Mouse (Mus musculus): Measurements from ENCODE around the gene Gm10799. TPM values are rescaled to one million over a fixed set of nuclear protein-coding genes. Genes with fewer than 3 reads are reported as not detected.
A peak's percentile ranks its signal among the peaks of the same experiment; 100 is the strongest.

The Gm10799 gene
- polyA plus RNA-seq, 1 experiment = not detected

DNA sequence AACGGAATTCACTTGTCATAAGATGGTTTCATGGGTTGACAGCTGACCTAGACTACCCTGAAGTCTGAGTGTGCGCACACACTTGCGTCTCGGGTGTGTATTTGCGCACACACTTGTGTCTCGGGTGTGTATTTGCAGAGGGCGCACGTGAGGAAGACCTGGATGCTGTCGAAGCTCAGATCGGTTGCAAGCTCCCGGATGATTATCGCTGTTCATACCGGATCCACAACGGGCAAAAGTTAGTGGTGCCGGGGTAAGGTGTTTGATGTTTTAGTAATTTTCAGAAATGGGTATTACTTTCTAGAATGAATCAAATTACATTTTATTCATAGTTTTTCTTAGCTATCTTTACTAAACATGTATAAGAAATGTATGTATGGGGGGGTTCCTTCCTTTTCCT lies 25.6 kb downstream of the Gm10799 start:
- H3K9me3 ChIP-seq = no peaks in the 10 kb centered on the region
- H3K4me1 ChIP-seq = peaks cover 24% of the 10 kb centered on the region
- TF ChIP-seq FLI1 (IDR thresholded peaks at IDR 0.05; ENCODE audit: low read length) (no peak), GATA1 (IDR thresholded peaks at IDR 0.05; ENCODE audit: borderline replicate concordance, low read length) (no peak)
- H3K36me3 ChIP-seq (replicated peaks; ENCODE audit: low read length) = peaks cover 87% of the 10 kb centered on the region
- H3K4me3 ChIP-seq (replicated peaks) = no peak overlapping the region
- H3K27me3 ChIP-seq (replicated peaks) = no peaks in the 10 kb centered on the region

DNA sequence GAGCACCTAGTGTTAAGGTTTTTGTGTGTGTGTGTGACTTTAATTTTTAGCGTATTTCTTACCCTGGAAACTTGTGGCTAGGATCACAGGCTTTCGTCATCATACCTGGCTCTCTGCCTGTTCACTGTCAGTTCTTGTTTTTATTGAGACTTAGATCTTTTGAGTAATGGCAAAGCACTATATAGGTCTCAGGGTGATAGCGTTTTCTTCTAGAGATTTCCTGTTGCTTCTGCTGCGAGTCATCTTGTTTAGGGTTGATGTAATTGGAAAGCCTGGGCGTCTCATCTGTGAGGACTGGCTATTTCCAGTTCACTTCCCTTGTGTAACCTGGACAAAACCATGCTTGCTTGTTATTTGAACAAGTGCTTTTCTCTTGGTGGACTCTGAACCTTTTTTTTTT lies 26.7 kb downstream of the Gm10799 start:
- Histone ChIP-seq H3K36me3 (replicated peaks; ENCODE audit: low read length) (peaks cover 94% of the 10 kb centered on the region), H3K27me3 (replicated peaks) (no peaks in the 10 kb centered on the region), H3K4me1 (peaks cover 24% of the 10 kb centered on the region), H3K4me3 (replicated peaks) (no peak overlapping the region), H3K9me3 (no peaks in the 10 kb centered on the region)
- TF ChIP-seq FLI1 (IDR thresholded peaks at IDR 0.05; ENCODE audit: low read length) (no peak), GATA1 (IDR thresholded peaks at IDR 0.05; ENCODE audit: borderline replicate concordance, low read length) (no peak)

- no peak overlapping the region for H3K4me3 ChIP-seq (replicated peaks)
- H3K4me1 ChIP-seq = peaks cover 28% of the 10 kb centered on the region
- H3K27me3 ChIP-seq (replicated peaks) = no peaks in the 10 kb centered on the region
- H3K36me3 ChIP-seq (replicated peaks; ENCODE audit: low read length) = peaks cover 96% of the 10 kb centered on the region
- no peaks in the 10 kb centered on the region for H3K9me3 ChIP-seq
- no peak for TF ChIP-seq GATA1 (IDR thresholded peaks at IDR 0.05; ENCODE audit: borderline replicate concordance, low read length)
- no peak for TF ChIP-seq FLI1 (IDR thresholded peaks at IDR 0.05; ENCODE audit: low read length)
Measured at GRCm38 (mm10) chr2:104038236-104038635, 30.1 kb downstream of the Gm10799 start.

- Histone ChIP-seq H3K4me1 (peaks cover 20% of the 10 kb centered on the region), H3K36me3 (replicated peaks; ENCODE audit: low read length) (peaks cover 95% of the 10 kb centered on the region), H3K4me3 (replicated peaks) (no peak overlapping the region), H3K9me3 (no peaks in the 10 kb centered on the region), H3K27me3 (replicated peaks) (no peaks in the 10 kb centered on the region)
- TF ChIP-seq GATA1 (IDR thresholded peaks at IDR 0.05; ENCODE audit: borderline replicate concordance, low read length) = no peak
- TF ChIP-seq FLI1 (IDR thresholded peaks at IDR 0.05; ENCODE audit: low read length) = no peak
Measured at GRCm38 (mm10) chr2:104036316-104036715, 32.0 kb downstream of the Gm10799 start.

DNA sequence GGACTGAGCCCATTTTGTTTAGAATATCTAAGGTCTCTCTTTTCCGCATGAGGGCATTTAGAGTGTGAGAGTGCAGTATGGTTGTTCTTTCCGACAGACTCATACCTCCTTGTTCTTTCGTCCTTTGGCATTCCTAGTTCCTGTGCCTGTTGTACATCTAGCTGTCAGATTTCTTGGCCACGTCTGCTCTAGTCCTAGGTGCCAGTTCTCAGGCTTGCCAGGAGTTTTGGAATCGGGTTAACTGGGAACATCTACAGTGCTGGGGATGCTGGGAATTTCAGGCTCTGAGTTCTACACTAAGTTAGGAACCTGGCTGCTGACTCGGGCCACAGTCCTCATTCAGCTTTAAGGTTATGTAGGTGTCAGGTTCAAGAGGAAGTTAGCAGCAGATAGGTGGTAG lies 32.8 kb downstream of the Gm10799 start:
- H3K4me1 ChIP-seq = peaks cover 19% of the 10 kb centered on the region
- no peaks in the 10 kb centered on the region for H3K27me3 ChIP-seq (replicated peaks)
- H3K36me3 ChIP-seq (replicated peaks; ENCODE audit: low read length) = peaks cover 93% of the 10 kb centered on the region
- no peaks in the 10 kb centered on the region for H3K9me3 ChIP-seq
- no peak overlapping the region for H3K4me3 ChIP-seq (replicated peaks)
- TF ChIP-seq FLI1 (IDR thresholded peaks at IDR 0.05; ENCODE audit: low read length) (no peak), GATA1 (IDR thresholded peaks at IDR 0.05; ENCODE audit: borderline replicate concordance, low read length) (no peak)

- Histone ChIP-seq H3K4me1 (peaks cover 22% of the 10 kb centered on the region), H3K4me3 (replicated peaks) (no peak overlapping the region), H3K27me3 (replicated peaks) (no peaks in the 10 kb centered on the region), H3K36me3 (replicated peaks; ENCODE audit: low read length) (peaks cover 92% of the 10 kb centered on the region), H3K9me3 (no peaks in the 10 kb centered on the region)
- TF ChIP-seq FLI1 (IDR thresholded peaks at IDR 0.05; ENCODE audit: low read length) = no peak
- TF ChIP-seq GATA1 (IDR thresholded peaks at IDR 0.05; ENCODE audit: borderline replicate concordance, low read length) = no peak
Measured at GRCm38 (mm10) chr2:104034832-104035472, 33.4 kb downstream of the Gm10799 start.

GRCm38 (mm10) chr2:104032056-104032455 lies 36.3 kb downstream of the Gm10799 start:
- no peaks in the 10 kb centered on the region for H3K27me3 ChIP-seq (replicated peaks)
- H3K4me3 ChIP-seq (replicated peaks) = no peak overlapping the region
- TF ChIP-seq GATA1 (IDR thresholded peaks at IDR 0.05; ENCODE audit: borderline replicate concordance, low read length) (no peak), FLI1 (IDR thresholded peaks at IDR 0.05; ENCODE audit: low read length) (no peak)
- peaks cover 63% of the 10 kb centered on the region for H3K36me3 ChIP-seq (replicated peaks; ENCODE audit: low read length)
- peaks cover 39% of the 10 kb centered on the region for H3K4me1 ChIP-seq
- no peaks in the 10 kb centered on the region for H3K9me3 ChIP-seq

- H3K4me3 ChIP-seq (replicated peaks) = no peak overlapping the region
- no peaks in the 10 kb centered on the region for H3K27me3 ChIP-seq (replicated peaks)
- H3K4me1 ChIP-seq = peaks cover 35% of the 10 kb centered on the region
- H3K9me3 ChIP-seq = no peaks in the 10 kb centered on the region
- TF ChIP-seq GATA1 (IDR thresholded peaks at IDR 0.05; ENCODE audit: borderline replicate concordance, low read length) = no peak
- TF ChIP-seq FLI1 (IDR thresholded peaks at IDR 0.05; ENCODE audit: low read length) = no peak
- peaks cover 46% of the 10 kb centered on the region for H3K36me3 ChIP-seq (replicated peaks; ENCODE audit: low read length)
Measured at GRCm38 (mm10) chr2:104030381-104030780, 38.0 kb downstream of the Gm10799 start.

- TF ChIP-seq FLI1 (IDR thresholded peaks at IDR 0.05; ENCODE audit: low read length) (no peak), GATA1 (IDR thresholded peaks at IDR 0.05; ENCODE audit: borderline replicate concordance, low read length) (no peak)
- Histone ChIP-seq H3K9me3 (peaks cover 3% of the 10 kb centered on the region), H3K36me3 (replicated peaks; ENCODE audit: low read length) (peaks cover 35% of the 10 kb centered on the region), H3K27me3 (replicated peaks) (no peaks in the 10 kb centered on the region), H3K4me3 (replicated peaks) (peak overlapping the region; percentile 100), H3K4me1 (peaks cover 32% of the 10 kb centered on the region)
Measured at GRCm38 (mm10) chr2:104029074-104029473, 39.3 kb downstream of the Gm10799 start.

GRCm38 (mm10) chr2:104028139-104028723 lies 40.1 kb downstream of the Gm10799 start, which contains the start of gene 4931422A03Rik:
Gene 4931422A03Rik, minus strand, starts transcription at chr2:104028361.
- H3K9me3 ChIP-seq = peaks cover 10% of the 10 kb centered on the region
- TF ChIP-seq FLI1 (IDR thresholded peaks at IDR 0.05; ENCODE audit: low read length) (no peak), GATA1 (IDR thresholded peaks at IDR 0.05; ENCODE audit: borderline replicate concordance, low read length) (no peak)
- H3K4me3 ChIP-seq (replicated peaks) = peak within 1 kb of the TSS; percentile 100
- H3K36me3 ChIP-seq (replicated peaks; ENCODE audit: low read length) = peaks cover 27% of the 10 kb centered on the region
- no peaks in the 10 kb centered on the region for H3K27me3 ChIP-seq (replicated peaks)
- H3K4me1 ChIP-seq = peaks cover 32% of the 10 kb centered on the region
